Comparison of ENCODE assay signal across 8 mouse cellular contexts in genomic region chr3:89418861-89419250, GRCm38 (mm10). TPM values are rescaled to one million over a fixed set of nuclear protein-coding genes. Genes with fewer than 3 reads are reported as not detected.
DNase-seq lines count a peak whose midpoint lies in the region; ATAC-seq and TF ChIP-seq lines count a peak whose summit lies in the region.

No protein-coding gene starts in this region.

- no peak for TF ChIP-seq CTCF in liver, embryonic 14.5 days (IDR thresholded peaks at IDR 0.05; ENCODE audit: low read depth)

- peak; percentile 86 for DNase-seq in NIH3T3 (ENCODE audit: low read depth)
- DNase-seq in cerebellum, postnatal 25 days: peak; percentile 34 to 63
- DNase-seq in gastrocnemius, postnatal 25 days: peak; percentile 84
- no peak for DNase-seq in intestine, embryonic 14.5 days (ENCODE audit: low spot score)
- peak in 2 of 3 experiments; percentile 54 to 62 for DNase-seq in liver, embryonic 14.5 days (ENCODE audit: low read depth in 3 of 3, low spot score in 3 of 3)
- DNase-seq in right cerebral cortex, postnatal 36 days (ENCODE audit: low spot score in 2 of 2): no peak
- DNase-seq in layer of hippocampus, postnatal 10 days (ENCODE audit: low spot score in 2 of 2): no peak

- ATAC-seq in intestine, embryonic 14.5 days (replicated peaks; ENCODE audit: low FRiP score, low TSS enrichment, low read depth): peak; percentile 40; the same call in 1 of the 2 replicates
- ATAC-seq in liver, embryonic 14.5 days (ENCODE audit: insufficient read depth): peak; percentile 9; the same call in 1 of the 2 replicates
- ATAC-seq in neural tube, embryonic 13.5 days (ENCODE audit: low read depth): peak; percentile 28; the same call in 1 of the 2 replicates

- no peak for TF ChIP-seq EP300 in liver, embryonic 14.5 days (IDR thresholded peaks at IDR 0.05; ENCODE audit: low read depth)

- H3K9ac ChIP-seq in intestine, embryonic 14.5 days (ENCODE audit: low read length): peak overlapping the region; percentile 65
- peak overlapping the region; percentile 91 for H3K9ac ChIP-seq in liver, embryonic 14.5 days (replicated peaks)
- H3K9ac ChIP-seq in neural tube, embryonic 13.5 days: peak overlapping the region; percentile 79

- H3K27me3 ChIP-seq in intestine, embryonic 14.5 days (replicated peaks; ENCODE audit: control insufficient read depth, insufficient read depth, low read length): no peaks in the 10 kb centered on the region
- H3K27me3 ChIP-seq in liver, embryonic 14.5 days (ENCODE audit: control insufficient read depth, insufficient read depth, low read length): no peaks in the 10 kb centered on the region
- H3K27me3 ChIP-seq in neural tube, embryonic 13.5 days: no peaks in the 10 kb centered on the region

- H3K4me3 ChIP-seq in intestine, embryonic 14.5 days (ENCODE audit: low read depth, low read length): peak overlapping the region; percentile 84
- peak overlapping the region; percentile 84 to 97 for H3K4me3 ChIP-seq in liver, embryonic 14.5 days (ENCODE audit: insufficient read depth in 1 of 2, low read depth in 2 of 2, low read length in 2 of 2)
- H3K4me3 ChIP-seq in neural tube, embryonic 13.5 days: peak overlapping the region; percentile 51

- no peaks in the 10 kb centered on the region for H3K9me3 ChIP-seq in intestine, embryonic 14.5 days (ENCODE audit: control insufficient read depth, low read length)
- H3K9me3 ChIP-seq in liver, embryonic 14.5 days (ENCODE audit: control insufficient read depth, low read length): no peaks in the 10 kb centered on the region
- H3K9me3 ChIP-seq in neural tube, embryonic 13.5 days: no peaks in the 10 kb centered on the region

- 0% methylated on average over 16 of the region's 16 CpGs for WGBS in intestine, embryonic 14.5 days
- under 1% methylated on average over 16 of the region's 16 CpGs for WGBS in liver, embryonic 14.5 days (ENCODE audit: insufficient replicate concordance)
- 0% methylated on average over 16 of the region's 16 CpGs for WGBS in neural tube, embryonic 13.5 days

- peak overlapping the region; percentile 98 for H3K27ac ChIP-seq in intestine, embryonic 14.5 days (ENCODE audit: low read depth)
- peak overlapping the region; percentile 92 for H3K27ac ChIP-seq in liver, embryonic 14.5 days
- peak overlapping the region; percentile 86 for H3K27ac ChIP-seq in neural tube, embryonic 13.5 days (replicated peaks)

- H3K4me2 ChIP-seq in intestine, embryonic 14.5 days (ENCODE audit: low read length): peak overlapping the region; percentile 98
- H3K4me2 ChIP-seq in liver, embryonic 14.5 days (ENCODE audit: low read depth): peak overlapping the region; percentile 71
- peak overlapping the region; percentile 89 for H3K4me2 ChIP-seq in neural tube, embryonic 13.5 days

- H3K4me1 ChIP-seq in intestine, embryonic 14.5 days (replicated peaks; ENCODE audit: control insufficient read depth, insufficient read depth, low read length): peaks cover 34% of the 10 kb centered on the region
- peaks cover 34 to 49% of the 10 kb centered on the region in 2 experiments for H3K4me1 ChIP-seq in liver, embryonic 14.5 days (replicated peaks; ENCODE audit: control insufficient read depth in 2 of 2, insufficient read depth in 2 of 2, low read length in 1 of 2)
- H3K4me1 ChIP-seq in neural tube, embryonic 13.5 days (replicated peaks): peaks cover 64% of the 10 kb centered on the region

- peaks cover 28% of the 10 kb centered on the region for H3K36me3 ChIP-seq in intestine, embryonic 14.5 days (ENCODE audit: control insufficient read depth, insufficient read depth, low read length)
- peaks cover 29% of the 10 kb centered on the region for H3K36me3 ChIP-seq in liver, embryonic 14.5 days (replicated peaks; ENCODE audit: control insufficient read depth, insufficient read depth, low read depth)
- H3K36me3 ChIP-seq in neural tube, embryonic 13.5 days: peaks cover 24% of the 10 kb centered on the region

RNA-seq across cellular contexts. Expression of gene Shc1, which starts 0.6 kb away (rescaled TPM):
- 10 to 100 TPM; 21.1 to 23.8 TPM for total RNA-seq in gastrocnemius, postnatal 25 days (2021)
- polyA plus RNA-seq in intestine, embryonic 14.5 days (2014; fragmentation: Nextera tagmentation; extraction: Ambion mirVana): 65.1 and 71.4 TPM in 2 replicates
- 36.9 and 38.8 TPM in 2 replicates for polyA plus RNA-seq in liver, embryonic 14.5 days (2012; rRNA removed)
- 27.5 and 30.6 TPM in 2 replicates for polyA plus RNA-seq in liver, embryonic 14.5 days (2014; fragmentation: Nextera tagmentation; extraction: Ambion mirVana)
- polyA plus RNA-seq in neural tube, embryonic 13.5 days (2015; fragmentation: Nextera tagmentation; extraction: Ambion mirVana): 41.8 and 45.1 TPM in 2 replicates
- total RNA-seq in layer of hippocampus, postnatal 10 days (2021): 10 to 100 TPM; 14.7 to 15.1 TPM

RNA-seq across cellular contexts. Expression of gene Cks1b, which starts 0.7 kb away (rescaled TPM):
- total RNA-seq in gastrocnemius, postnatal 25 days (2021): 1 to 10 TPM; 3.1 to 3.4 TPM
- 510 and 525 TPM in 2 replicates for polyA plus RNA-seq in intestine, embryonic 14.5 days (2014; fragmentation: Nextera tagmentation; extraction: Ambion mirVana)
- 133 and 172 TPM in 2 replicates for polyA plus RNA-seq in liver, embryonic 14.5 days (2012; rRNA removed)
- polyA plus RNA-seq in liver, embryonic 14.5 days (2014; fragmentation: Nextera tagmentation; extraction: Ambion mirVana): 288 and 295 TPM in 2 replicates
- polyA plus RNA-seq in neural tube, embryonic 13.5 days (2015; fragmentation: Nextera tagmentation; extraction: Ambion mirVana): 110 and 144 TPM in 2 replicates
- 10 to 100 TPM in 1 of 2 experiments, 1 to 10 TPM in 1; 9.8 to 10.9 TPM for total RNA-seq in layer of hippocampus, postnatal 10 days (2021)

RNA-seq across cellular contexts. Expression of gene Flad1, which starts 7.2 kb away (rescaled TPM):
- total RNA-seq in gastrocnemius, postnatal 25 days (2021): 10 to 100 TPM; 43.3 to 44.5 TPM
- polyA plus RNA-seq in intestine, embryonic 14.5 days (2014; fragmentation: Nextera tagmentation; extraction: Ambion mirVana): 28.3 and 28.7 TPM in 2 replicates
- 8.7 and 9.2 TPM in 2 replicates for polyA plus RNA-seq in liver, embryonic 14.5 days (2012; rRNA removed)
- polyA plus RNA-seq in liver, embryonic 14.5 days (2014; fragmentation: Nextera tagmentation; extraction: Ambion mirVana): 13.0 and 13.2 TPM in 2 replicates
- 30.7 and 33.2 TPM in 2 replicates for polyA plus RNA-seq in neural tube, embryonic 13.5 days (2015; fragmentation: Nextera tagmentation; extraction: Ambion mirVana)
- 10 to 100 TPM; 28.8 to 33.6 TPM for total RNA-seq in layer of hippocampus, postnatal 10 days (2021)

RNA-seq across cellular contexts. Expression of gene Pygo2, which starts 11.2 kb away (rescaled TPM):
- total RNA-seq in gastrocnemius, postnatal 25 days (2021): 10 to 100 TPM in 1 of 2 experiments, 1 to 10 TPM in 1; 9.2 to 11.1 TPM
- polyA plus RNA-seq in intestine, embryonic 14.5 days (2014; fragmentation: Nextera tagmentation; extraction: Ambion mirVana): 40.8 and 45.5 TPM in 2 replicates
- polyA plus RNA-seq in liver, embryonic 14.5 days (2012; rRNA removed): 12.9 and 15.2 TPM in 2 replicates
- polyA plus RNA-seq in liver, embryonic 14.5 days (2014; fragmentation: Nextera tagmentation; extraction: Ambion mirVana): 8.4 and 10.7 TPM in 2 replicates
- 40.4 and 47.7 TPM in 2 replicates for polyA plus RNA-seq in neural tube, embryonic 13.5 days (2015; fragmentation: Nextera tagmentation; extraction: Ambion mirVana)
- total RNA-seq in layer of hippocampus, postnatal 10 days (2021): 10 to 100 TPM; 48.5 to 52.3 TPM

RNA-seq across cellular contexts. Expression of gene Lenep, which starts 16.3 kb away (rescaled TPM):
- 1 to 10 TPM in 1 of 2 experiments, not detected in 1; 1.2 TPM for total RNA-seq in gastrocnemius, postnatal 25 days (2021)
- not detected in 2 replicates for polyA plus RNA-seq in intestine, embryonic 14.5 days (2014; fragmentation: Nextera tagmentation; extraction: Ambion mirVana)
- polyA plus RNA-seq in liver, embryonic 14.5 days (2012; rRNA removed): 0.75 and 0.76 TPM in 2 replicates
- polyA plus RNA-seq in liver, embryonic 14.5 days (2014; fragmentation: Nextera tagmentation; extraction: Ambion mirVana): not detected in 2 replicates
- 0.84 and 2.6 TPM in 2 replicates for polyA plus RNA-seq in neural tube, embryonic 13.5 days (2015; fragmentation: Nextera tagmentation; extraction: Ambion mirVana)
- total RNA-seq in layer of hippocampus, postnatal 10 days (2021): 1 to 10 TPM in 1 of 2 experiments, not detected in 1; 3.5 TPM

Comparison
In these comparisons a context has a peak if more than half of its experiments do, and no peak if none do; other contexts are left out.
1. DNase-seq: peak in NIH3T3 (single experiment), cerebellum, postnatal 25 days (2 of 2), gastrocnemius, postnatal 25 days (single experiment) and liver, embryonic 14.5 days (2 of 3); none in intestine, embryonic 14.5 days (single experiment), right cerebral cortex, postnatal 36 days (0 of 2) and layer of hippocampus, postnatal 10 days (0 of 2).
2. Peak in every context shown above with its lines, with median percentiles within 50 percentile points of each other: ATAC-seq, H3K27ac ChIP-seq, H3K4me2 ChIP-seq, H3K4me3 ChIP-seq and H3K9ac ChIP-seq.